In genomic region chr11:93037846-93038245, GRCm38 (mm10) we compare ENCODE assay signal across 19 mouse cellular contexts. TPM values are rescaled to one million over a fixed set of nuclear protein-coding genes. Genes with fewer than 3 reads are reported as not detected.
DNase-seq lines count a peak whose midpoint lies in the region.
"Had no signal": no experiment of that assay in that cellular context is flagged by ENCODE, and none has a peak within 500 bp of the region (broad histone marks: within the 10 kb centered on the region; RNA-seq: fewer than 3 reads in every experiment).

No protein-coding gene starts in this region.

- peak; percentile 20 to 50 for DNase-seq in frontal cortex, adult 2 months (ENCODE audit: extremely low spot score in 1 of 2, low spot score in 1 of 2)
- no peak for DNase-seq in frontal cortex, postnatal 25 days (ENCODE audit: low spot score in 2 of 2)
- DNase-seq in right cerebral cortex, adult 18-20 months, result peak; percentile 28
- no peak for DNase-seq in right cerebral cortex, postnatal 25 days
- DNase-seq in layer of hippocampus, adult 9-10 months (ENCODE audit: low spot score), result peak; percentile 20
- no peak for DNase-seq in neural tube, embryonic 10.5 days (ENCODE audit: extremely low spot score, low spot score)
- no peak for DNase-seq in T-cell, adult 2 months (ENCODE audit: low spot score)
- DNase-seq: adrenal gland, postnatal 25 days; B cell, adult 2 months; cerebellum, adult 8-10 months; cerebellum, postnatal 14 days; embryo, embryonic 11 days; gastrocnemius, postnatal 10 days; heart, adult 2 months; heart, postnatal 14 days had no signal

RNA-seq across cellular contexts. Expression of gene Car10, which starts 60.0 kb away (rescaled TPM):
- polyA plus RNA-seq in frontal cortex, adult 2 months (2012; rRNA removed), result 62.4 and 70.6 TPM in 2 replicates
- polyA plus RNA-seq: CD4-positive, CD25-positive, alpha-beta regulatory T cell, adult 4 months; erythroblast, embryonic 14.5 days; G1E; gonadal fat pad, adult 2 months; heart, adult 2 months had no signal

Comparison
In these comparisons a context has a peak if more than half of its experiments do, and no peak if none do; other contexts are left out.
1. DNase-seq: peak in frontal cortex, adult 2 months (2 of 2), right cerebral cortex, adult 18-20 months (single experiment) and layer of hippocampus, adult 9-10 months (single experiment); none in frontal cortex, postnatal 25 days (0 of 2), right cerebral cortex, postnatal 25 days (single experiment), neural tube, embryonic 10.5 days (single experiment) and T-cell, adult 2 months (single experiment).